ENCODE assay signal across 9 mouse cellular contexts in the genomic region with DNA sequence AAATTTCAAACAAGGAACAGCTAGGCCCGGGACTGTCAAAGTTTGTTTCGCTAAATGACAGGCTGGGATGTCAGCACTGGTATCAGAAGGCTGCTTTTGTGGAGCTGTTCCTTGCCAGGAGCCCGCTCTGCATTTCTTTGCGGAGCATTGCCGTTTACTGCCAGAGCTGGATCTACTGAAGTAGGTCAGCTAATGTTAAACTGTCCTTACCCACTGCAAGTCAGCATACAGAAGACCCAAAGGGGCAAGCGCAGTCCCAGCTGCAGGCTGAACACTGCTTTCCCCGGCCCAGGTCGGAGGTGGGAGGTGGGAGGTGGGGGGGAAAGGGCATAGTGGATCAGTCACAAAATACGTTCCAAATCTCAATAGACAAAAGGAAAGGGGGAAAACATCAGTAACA.
DNase-seq lines count a peak whose midpoint lies in the region; ATAC-seq and TF ChIP-seq lines count a peak whose summit lies in the region.
"Had no signal": no experiment of that assay in that cellular context is flagged by ENCODE, and none has a peak within 500 bp of the region (broad histone marks: within the 10 kb centered on the region; RNA-seq: fewer than 3 reads in every experiment).

No protein-coding gene starts in this region.

- DNase-seq in left cerebral cortex, adult 2 months (ENCODE audit: extremely low spot score in 1 of 2, low spot score in 2 of 2): no peak
- no peak for DNase-seq in left cerebral cortex, adult 9 months (ENCODE audit: low spot score in 2 of 2)
- DNase-seq in forebrain, embryonic 11.5 days (ENCODE audit: low spot score): no peak
- DNase-seq in midbrain, postnatal 0 days (ENCODE audit: low spot score): no peak
- DNase-seq in c-Kit-positive CD71-positive TER-119-positive erythroid progenitor cells, embryonic 14.5 days (ENCODE audit: low spot score): no peak
- no peak for DNase-seq in natural killer cell, adult 2 months (ENCODE audit: low spot score in 2 of 2)
- DNase-seq in right cerebral cortex, postnatal 25 days: no peak

- ATAC-seq in forebrain, embryonic 11.5 days (replicated peaks; ENCODE audit: low FRiP score): no peak; the same call in 1 of the 2 replicates
- ATAC-seq in hindbrain, embryonic 16.5 days: no peak
- no peak for ATAC-seq in midbrain, postnatal 0 days (ENCODE audit: low FRiP score)
- ATAC-seq: Patski had no signal

- peak overlapping the region; percentile 27; the same call in 1 of the 2 replicates for H3K9ac ChIP-seq in forebrain, embryonic 11.5 days (ENCODE audit: low read length)
- H3K9ac ChIP-seq in hindbrain, embryonic 16.5 days (ENCODE audit: low read depth, low read length): peak overlapping the region; percentile 19; the same call in 1 of the 2 replicates
- no peak overlapping the region for H3K9ac ChIP-seq in midbrain, postnatal 0 days (replicated peaks; ENCODE audit: low read length, poor library complexity, severe bottlenecking)

- peak overlapping the region; percentile 73 for H3K27ac ChIP-seq in left cerebral cortex, adult 2 months
- no peak overlapping the region for H3K27ac ChIP-seq in forebrain, embryonic 11.5 days (ENCODE audit: low read depth, low read length)
- H3K27ac ChIP-seq in hindbrain, embryonic 16.5 days (ENCODE audit: low read depth, low read length): no peak overlapping the region
- H3K27ac ChIP-seq in midbrain, postnatal 0 days (ENCODE audit: low read depth, low read length): 0 out of 2 replicates have a peak overlapping the region, but pooled peaks have one; percentile 26

- WGBS in forebrain, embryonic 11.5 days: 4% methylated on average over 9 of the region's 9 CpGs
- WGBS in hindbrain, embryonic 16.5 days: 17% methylated on average over 9 of the region's 9 CpGs
- WGBS in midbrain, postnatal 0 days: 20% methylated on average over 9 of the region's 9 CpGs

- no peak for TF ChIP-seq CTCF in left cerebral cortex, adult 2 months (IDR thresholded peaks at IDR 0.05)
- TF ChIP-seq CTCF in midbrain, postnatal 0 days (IDR thresholded peaks at IDR 0.05): no peak

- H3K4me1 ChIP-seq in forebrain, embryonic 11.5 days (replicated peaks; ENCODE audit: control insufficient read depth, insufficient read depth, low read length): peaks cover 16% of the 10 kb centered on the region; the same call in 1 of the 2 replicates
- peaks cover 19% of the 10 kb centered on the region for H3K4me1 ChIP-seq in hindbrain, embryonic 16.5 days (ENCODE audit: control insufficient read depth, insufficient read depth, low read depth, low read length)
- peaks cover 4% of the 10 kb centered on the region; the same call in 1 of the 2 replicates for H3K4me1 ChIP-seq in midbrain, postnatal 0 days (ENCODE audit: insufficient read depth, low read length)

- peak overlapping the region; percentile 44 for H3K4me3 ChIP-seq in left cerebral cortex, adult 2 months
- peak overlapping the region; percentile 35 for H3K4me3 ChIP-seq in forebrain, embryonic 11.5 days (ENCODE audit: low read depth, low read length)
- peak overlapping the region; percentile 8; the same call in 1 of the 2 replicates for H3K4me3 ChIP-seq in hindbrain, embryonic 16.5 days (ENCODE audit: low read length)
- H3K4me3 ChIP-seq in midbrain, postnatal 0 days (ENCODE audit: low read depth, low read length): peak overlapping the region; percentile 3; the same call in 1 of the 2 replicates

- H3K4me2 ChIP-seq in forebrain, embryonic 11.5 days (ENCODE audit: low read depth, low read length, severe bottlenecking): peak overlapping the region; percentile 90
- H3K4me2 ChIP-seq in hindbrain, embryonic 16.5 days (ENCODE audit: low read length): peak overlapping the region; percentile 86
- peak overlapping the region; percentile 65; the same call in 1 of the 2 replicates for H3K4me2 ChIP-seq in midbrain, postnatal 0 days (ENCODE audit: low read depth, low read length, poor library complexity, severe bottlenecking)

- intact Hi-C loops in left cerebral cortex, adult 2 months (cut with DNase I): loop anchor here (5.0 kb wide), 1 partner anchor 40 kb away; no protein-coding TSS in a partner anchor

- H3K9me3 ChIP-seq in forebrain, embryonic 11.5 days (ENCODE audit: control insufficient read depth, low read length): no peaks in the 10 kb centered on the region
- H3K9me3 ChIP-seq in hindbrain, embryonic 16.5 days (ENCODE audit: control insufficient read depth, low read length): no peaks in the 10 kb centered on the region
- no peaks in the 10 kb centered on the region for H3K9me3 ChIP-seq in midbrain, postnatal 0 days (ENCODE audit: low read length)

- peaks cover 6% of the 10 kb centered on the region for H3K27me3 ChIP-seq in forebrain, embryonic 11.5 days (ENCODE audit: control insufficient read depth, insufficient read depth, low read length)
- no peaks in the 10 kb centered on the region for H3K27me3 ChIP-seq in hindbrain, embryonic 16.5 days (replicated peaks; ENCODE audit: control insufficient read depth, insufficient read depth, low read length)
- H3K27me3 ChIP-seq in midbrain, postnatal 0 days (ENCODE audit: insufficient read depth, low read length): no peaks in the 10 kb centered on the region
- H3K27me3 ChIP-seq: Patski had no signal

- H3K36me3 ChIP-seq in forebrain, embryonic 11.5 days (ENCODE audit: control insufficient read depth, insufficient read depth, low read length): no peaks in the 10 kb centered on the region
- no peaks in the 10 kb centered on the region for H3K36me3 ChIP-seq in hindbrain, embryonic 16.5 days (ENCODE audit: control insufficient read depth, insufficient read depth, low read length)
- 0 out of 2 replicates have a peak, but pooled peaks cover 1% of the 10 kb centered on the region for H3K36me3 ChIP-seq in midbrain, postnatal 0 days (ENCODE audit: insufficient read depth, low read length)

Comparison
In these comparisons a context has a peak if more than half of its experiments do, and no peak if none do; other contexts are left out.
1. H3K27ac ChIP-seq: peak in left cerebral cortex, adult 2 months (single experiment) and midbrain, postnatal 0 days (single experiment); none in forebrain, embryonic 11.5 days (single experiment) and hindbrain, embryonic 16.5 days (single experiment).
2. Peak in every context shown above with its lines, with median percentiles within 50 percentile points of each other: H3K4me3 ChIP-seq and H3K4me2 ChIP-seq.